Mouse (Mus musculus): ENCODE results near the gene Sult1a1. TPM values are rescaled to one million over a fixed set of nuclear protein-coding genes. Genes with fewer than 3 reads are reported as not detected.

The Sult1a1 gene
- polyA plus RNA-seq, 1 experiment from 2014 or later: 12.2 TPM

DNA sequence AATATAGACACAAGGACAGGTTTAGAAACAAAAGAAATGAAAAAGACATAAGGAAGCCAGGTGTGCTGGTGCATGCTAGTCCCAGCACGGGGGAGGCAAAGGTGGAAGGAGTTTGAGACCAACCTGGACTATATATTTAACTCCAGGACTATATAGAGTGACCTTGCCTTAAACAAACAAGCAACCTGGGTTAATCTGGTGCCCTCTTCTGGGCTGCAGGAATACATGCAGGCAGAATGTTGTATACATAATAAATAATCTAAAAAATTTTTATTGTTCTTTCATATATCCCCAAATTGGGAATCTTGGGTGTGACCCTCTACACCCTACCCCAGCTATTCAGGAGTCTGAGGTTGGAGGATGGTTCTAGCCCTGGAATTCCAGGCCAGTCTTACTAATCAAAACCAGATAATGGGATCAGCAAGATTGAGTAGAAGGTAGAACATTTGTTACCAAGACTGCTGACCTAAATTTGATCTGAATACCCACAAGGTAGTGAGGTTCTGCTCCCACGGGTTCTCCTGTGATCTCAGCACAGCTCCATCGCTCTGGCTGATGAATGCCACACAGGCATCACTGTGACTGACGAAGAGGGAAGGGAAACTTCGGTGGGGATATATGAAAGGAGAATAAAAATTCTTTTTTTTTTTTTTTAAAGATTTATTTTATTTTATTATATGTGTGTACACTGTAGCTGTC lies 33.5 kb downstream of the Sult1a1 start:
- 67% methylated on average over 5 of the region's 5 CpGs for WGBS

DNA sequence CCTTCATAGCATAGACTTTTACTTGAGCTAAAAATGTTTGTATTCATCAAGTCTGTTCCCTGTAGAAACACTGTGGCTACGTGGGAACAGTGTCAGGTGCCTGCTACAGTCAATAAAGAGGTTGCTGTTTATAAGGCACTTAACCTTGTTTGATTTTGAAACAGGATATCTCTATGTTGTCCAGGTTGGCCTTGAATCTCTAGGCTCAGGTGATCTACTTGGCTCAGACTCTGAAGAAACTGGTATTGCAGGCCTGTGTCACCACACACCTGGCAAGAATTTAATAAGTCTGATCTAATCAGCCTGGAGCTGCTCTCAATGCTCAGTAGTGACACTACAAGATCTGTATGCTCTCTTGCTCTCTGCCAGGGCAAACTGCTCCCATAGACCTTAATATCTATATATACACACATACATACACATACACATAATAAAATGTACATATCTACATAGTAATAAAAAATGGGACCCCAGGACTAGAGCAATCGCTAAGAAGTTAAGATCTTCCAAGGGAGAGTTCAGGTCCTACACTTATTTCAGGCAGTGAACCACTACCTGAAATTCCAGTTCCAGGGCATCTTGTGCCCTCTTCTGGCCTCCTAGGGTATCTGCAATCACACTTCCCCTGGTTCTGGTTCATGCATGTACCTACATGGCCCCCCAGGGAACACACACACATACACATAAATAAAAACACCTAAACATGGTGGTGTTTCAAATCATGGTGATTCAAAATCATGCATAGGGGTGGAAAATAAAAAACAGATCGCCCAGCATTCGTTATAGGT lies 39.3 kb downstream of the Sult1a1 start:
- H3K36me3 ChIP-seq: no peaks in the 10 kb centered on the region
- no peak for ATAC-seq (ENCODE audit: insufficient number of reproducible peaks, low FRiP score, low TSS enrichment, low read depth)
- H3K4me3 ChIP-seq (replicated peaks): no peak overlapping the region
- no peaks in the 10 kb centered on the region for H3K9me3 ChIP-seq (replicated peaks)
- no peaks in the 10 kb centered on the region for H3K27me3 ChIP-seq
- H3K4me2 ChIP-seq (replicated peaks): no peak overlapping the region
- no peak overlapping the region for H3K27ac ChIP-seq (replicated peaks)
- no peak overlapping the region for H3K9ac ChIP-seq
- WGBS: 13% methylated on average over 4 of the region's 4 CpGs
- no peaks in the 10 kb centered on the region for H3K4me1 ChIP-seq

More for the DNA sequence above, 33.5 kb downstream of the Sult1a1 start:
- Histone ChIP-seq H3K36me3 (no peaks in the 10 kb centered on the region), H3K4me3 (replicated peaks) (no peak overlapping the region), H3K4me2 (replicated peaks) (no peak overlapping the region), H3K27me3 (no peaks in the 10 kb centered on the region), H3K9me3 (replicated peaks) (no peaks in the 10 kb centered on the region), H3K27ac (replicated peaks) (no peak overlapping the region), H3K9ac (no peak overlapping the region), H3K4me1 (no peaks in the 10 kb centered on the region)
- no peak for ATAC-seq (ENCODE audit: insufficient number of reproducible peaks, low FRiP score, low TSS enrichment, low read depth)

DNA sequence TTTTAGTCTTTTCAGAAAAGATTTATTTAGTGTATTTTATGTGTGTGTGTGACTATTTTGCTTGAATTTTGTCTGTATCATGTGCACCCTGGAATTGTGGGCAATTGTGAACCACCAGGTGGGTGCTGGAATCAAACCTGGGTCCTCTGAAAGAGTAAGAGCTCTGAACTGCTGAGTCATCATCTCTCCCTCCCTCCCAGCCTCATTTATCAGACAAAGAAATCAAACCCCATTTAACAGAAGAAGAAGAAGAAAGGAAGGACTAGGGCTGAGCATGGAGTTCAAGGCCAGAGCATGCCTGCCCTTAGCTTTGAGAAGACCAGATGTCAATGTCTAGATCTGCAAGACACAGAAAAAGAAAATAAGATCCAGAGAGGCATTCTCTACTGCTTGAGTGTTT lies 40.9 kb downstream of the Sult1a1 start:
- Histone ChIP-seq H3K9ac (no peak overlapping the region), H3K27ac (replicated peaks) (no peak overlapping the region), H3K27me3 (no peaks in the 10 kb centered on the region), H3K4me3 (replicated peaks) (no peak overlapping the region), H3K9me3 (replicated peaks) (no peaks in the 10 kb centered on the region), H3K36me3 (no peaks in the 10 kb centered on the region), H3K4me1 (no peaks in the 10 kb centered on the region), H3K4me2 (replicated peaks) (no peak overlapping the region)
- no peak for ATAC-seq (ENCODE audit: insufficient number of reproducible peaks, low FRiP score, low TSS enrichment, low read depth)

DNA sequence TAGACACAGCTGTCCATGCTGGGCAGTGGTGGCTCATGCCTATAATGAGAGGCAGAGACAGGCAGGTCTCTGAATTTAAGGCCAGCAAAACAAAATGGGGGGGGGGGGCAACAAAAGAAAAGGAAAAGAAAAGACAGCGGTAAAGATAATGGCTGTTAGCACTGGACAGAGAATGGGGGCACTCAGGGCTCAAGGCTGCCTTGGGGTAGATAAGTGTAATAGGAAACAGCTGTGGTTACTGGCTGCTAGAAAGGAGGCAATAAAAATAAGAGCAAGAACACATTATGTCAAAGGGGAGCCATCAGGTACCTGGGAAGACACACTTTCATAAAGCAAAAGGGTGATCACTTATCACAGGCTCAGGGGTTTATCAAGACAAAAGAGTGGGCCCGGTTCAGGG lies 43.8 kb downstream of the Sult1a1 start:
- peaks cover 11% of the 10 kb centered on the region; the same call in 1 of the 2 replicates for H3K4me1 ChIP-seq
- no peak overlapping the region for H3K27ac ChIP-seq (replicated peaks)
- no peak overlapping the region for H3K4me2 ChIP-seq (replicated peaks)
- H3K9me3 ChIP-seq (replicated peaks): no peaks in the 10 kb centered on the region
- no peak overlapping the region for H3K4me3 ChIP-seq (replicated peaks)
- no peak overlapping the region for H3K9ac ChIP-seq
- 70% methylated on average over 2 of the region's 2 CpGs for WGBS
- no peak for ATAC-seq (ENCODE audit: insufficient number of reproducible peaks, low FRiP score, low TSS enrichment, low read depth)
- H3K27me3 ChIP-seq: no peaks in the 10 kb centered on the region
- no peaks in the 10 kb centered on the region for H3K36me3 ChIP-seq

DNA sequence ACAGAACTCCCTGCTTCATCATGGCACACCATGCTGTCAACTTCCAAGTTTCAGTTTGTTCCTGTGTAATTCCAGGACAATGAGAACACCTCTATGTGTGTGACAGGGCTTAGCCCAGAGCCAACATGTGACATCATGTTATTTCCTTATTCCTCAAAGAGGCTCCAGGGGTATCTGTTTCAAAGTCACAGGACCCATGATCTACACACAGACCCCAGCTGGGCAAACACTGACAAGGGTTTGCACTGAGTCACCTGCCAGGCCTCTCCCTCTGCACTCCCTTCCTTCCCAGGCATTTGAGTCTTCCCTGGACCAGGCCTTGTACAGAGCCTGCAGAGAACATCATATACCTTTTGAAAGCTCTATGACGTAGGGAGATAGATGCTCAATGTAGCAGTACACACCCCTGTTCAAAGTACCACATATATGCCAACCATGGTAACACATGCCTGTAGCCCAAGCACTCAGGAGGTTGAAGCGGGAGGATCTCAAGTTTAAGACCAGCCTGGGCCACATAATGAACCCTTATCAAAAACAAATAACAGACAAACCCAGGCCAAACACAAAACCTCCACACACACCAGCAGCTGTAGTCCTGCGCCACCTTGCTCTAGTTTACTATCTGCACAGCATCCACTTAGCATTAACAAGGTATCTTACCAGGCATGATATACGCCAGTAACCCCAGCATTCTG lies 45.3 kb downstream of the Sult1a1 start, which contains the start of gene Nupr1:
Gene Nupr1, minus strand, starts transcription at position 38 of the 695 bp plus-strand sequence.
- Histone ChIP-seq H3K4me3 (replicated peaks) (no peak within 1 kb of the TSS), H3K4me1 (peaks cover 12% of the 10 kb centered on the region; the same call in 1 of the 2 replicates), H3K27me3 (no peaks in the 10 kb centered on the region), H3K4me2 (replicated peaks) (no peak within 1 kb of the TSS), H3K27ac (replicated peaks) (no peak within 1 kb of the TSS), H3K9ac (no peak within 1 kb of the TSS), H3K36me3 (no peaks in the 10 kb centered on the region), H3K9me3 (replicated peaks) (no peaks in the 10 kb centered on the region)
- WGBS: 86% methylated on average over 4 of the region's 4 CpGs
- ATAC-seq (ENCODE audit: insufficient number of reproducible peaks, low FRiP score, low TSS enrichment, low read depth): no peak

DNA sequence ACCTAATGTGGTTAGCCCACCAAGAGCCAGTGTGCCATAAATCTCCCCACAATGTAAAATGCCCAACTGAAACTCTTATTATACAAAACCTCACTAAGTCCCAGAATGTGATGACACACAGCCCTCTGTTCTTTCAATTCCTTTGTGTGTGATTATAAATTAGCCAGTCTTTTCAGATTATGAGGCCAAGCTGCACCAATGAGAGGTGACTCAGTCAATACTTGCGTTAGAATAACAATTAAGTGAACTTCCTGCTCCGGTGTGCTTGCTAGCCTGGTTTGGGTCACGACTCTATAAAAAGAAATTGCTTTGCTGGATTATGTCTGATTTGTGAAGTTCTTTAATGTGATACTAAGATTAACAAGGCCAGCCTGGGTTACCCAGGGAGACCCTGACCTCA lies 46.3 kb downstream of the Sult1a1 start:
- Histone ChIP-seq H3K4me1 (peaks cover 22% of the 10 kb centered on the region), H3K27me3 (no peaks in the 10 kb centered on the region), H3K27ac (replicated peaks) (no peak overlapping the region), H3K36me3 (no peaks in the 10 kb centered on the region), H3K4me3 (replicated peaks) (no peak overlapping the region), H3K9me3 (replicated peaks) (no peaks in the 10 kb centered on the region), H3K4me2 (replicated peaks) (no peak overlapping the region), H3K9ac (no peak overlapping the region)
- 58% methylated on average over 3 of the region's 3 CpGs for WGBS
- ATAC-seq (ENCODE audit: insufficient number of reproducible peaks, low FRiP score, low TSS enrichment, low read depth): no peak

DNA sequence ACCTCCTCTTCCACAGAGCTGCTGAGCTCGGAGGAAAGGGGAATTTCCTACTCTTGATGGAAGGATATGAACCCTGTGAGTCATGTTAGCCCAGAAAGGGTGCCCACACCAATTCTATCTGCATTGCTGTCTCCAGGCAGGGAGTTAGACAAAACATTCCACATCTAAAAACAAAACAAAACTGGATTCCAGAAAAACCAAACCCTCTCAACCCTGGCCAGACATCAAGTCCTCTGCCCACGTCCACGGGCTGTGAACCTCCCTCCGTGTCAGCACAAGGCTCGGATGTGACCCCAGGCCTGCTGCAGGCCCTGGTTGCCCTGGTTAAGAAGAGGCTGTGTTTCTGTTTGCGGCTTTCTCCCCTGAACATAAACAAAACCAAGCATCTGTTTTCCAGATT lies 48.1 kb downstream of the Sult1a1 start:
- H3K36me3 ChIP-seq: no peaks in the 10 kb centered on the region
- H3K27me3 ChIP-seq: no peaks in the 10 kb centered on the region
- H3K4me2 ChIP-seq (replicated peaks): no peak overlapping the region
- H3K27ac ChIP-seq (replicated peaks): peak overlapping the region; percentile 73
- H3K4me1 ChIP-seq: peaks cover 22% of the 10 kb centered on the region
- H3K9ac ChIP-seq: no peak overlapping the region
- WGBS: 32% methylated on average over 6 of the region's 6 CpGs
- H3K4me3 ChIP-seq (replicated peaks): no peak overlapping the region
- ATAC-seq (ENCODE audit: insufficient number of reproducible peaks, low FRiP score, low TSS enrichment, low read depth): peak; percentile 49; the same call in 1 of the 2 replicates
- no peaks in the 10 kb centered on the region for H3K9me3 ChIP-seq (replicated peaks)

DNA sequence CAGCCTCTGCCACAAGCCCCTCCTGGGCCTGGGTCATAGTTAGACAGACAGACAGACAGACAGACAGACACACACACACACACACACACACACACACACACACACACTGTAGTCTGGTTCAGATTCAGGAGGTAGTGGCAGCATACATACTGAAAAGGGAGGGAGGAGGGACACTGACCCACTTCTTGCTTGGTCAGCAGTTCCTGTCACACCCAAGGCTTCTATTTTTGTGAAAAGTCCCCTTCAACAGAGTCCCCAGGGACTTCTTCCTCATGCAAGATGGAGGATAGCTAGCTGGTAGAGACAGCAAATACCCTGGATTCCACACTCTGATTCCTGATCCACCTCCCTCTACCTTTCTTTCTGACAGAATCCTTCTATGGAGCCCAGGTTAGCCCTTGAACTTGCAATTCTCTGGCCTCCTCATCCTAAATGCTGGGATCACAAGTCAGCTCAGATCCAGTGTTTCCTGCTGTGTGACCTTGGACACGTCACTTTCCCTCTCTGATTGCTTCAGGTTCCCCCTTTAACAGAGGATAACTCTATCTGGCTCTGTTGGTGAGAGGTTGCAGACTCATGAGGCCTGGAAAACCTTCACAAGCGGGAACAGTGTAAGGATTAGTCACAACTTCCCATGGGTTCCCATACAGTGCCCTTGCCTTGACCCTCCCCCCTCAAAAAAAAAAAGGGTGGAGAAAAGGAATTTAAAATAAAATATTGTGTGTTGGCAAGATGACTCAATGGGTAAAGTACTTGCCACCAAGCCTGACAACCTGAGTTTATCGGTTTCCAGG lies 50.2 kb downstream of the Sult1a1 start:
- H3K4me3 ChIP-seq (replicated peaks): no peak overlapping the region
- 86% methylated on average over 3 of the region's 3 CpGs for WGBS
- no peaks in the 10 kb centered on the region for H3K9me3 ChIP-seq (replicated peaks)
- no peak for ATAC-seq (ENCODE audit: insufficient number of reproducible peaks, low FRiP score, low TSS enrichment, low read depth)
- peaks cover 22% of the 10 kb centered on the region for H3K4me1 ChIP-seq
- no peak overlapping the region for H3K4me2 ChIP-seq (replicated peaks)
- no peak overlapping the region for H3K9ac ChIP-seq
- no peaks in the 10 kb centered on the region for H3K36me3 ChIP-seq
- no peaks in the 10 kb centered on the region for H3K27me3 ChIP-seq
- H3K27ac ChIP-seq (replicated peaks): no peak overlapping the region

DNA sequence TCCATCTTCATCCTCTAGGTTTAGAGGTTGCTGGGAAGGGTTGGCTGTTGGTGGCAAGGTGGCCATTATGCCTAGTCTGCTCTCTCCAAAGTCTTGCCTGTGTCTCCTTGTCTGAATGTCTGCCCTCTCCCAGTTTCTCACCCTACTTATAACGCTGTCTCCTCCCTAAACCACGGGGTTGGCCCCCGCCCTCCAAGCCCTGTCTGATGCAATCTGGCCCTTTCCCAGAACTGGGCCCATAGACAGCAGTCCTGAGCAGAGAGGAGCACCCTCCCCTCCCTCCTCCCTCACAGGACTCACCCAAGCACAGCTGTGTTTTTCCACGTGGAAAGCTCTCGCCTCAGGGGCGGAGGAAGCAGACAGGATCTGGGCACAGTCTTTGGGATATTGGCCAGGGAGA lies 50.9 kb downstream of the Sult1a1 start:
- H3K4me3 ChIP-seq (replicated peaks): peak overlapping the region; percentile 10; the same call in 1 of the 2 replicates
- peak; percentile 80 for ATAC-seq (ENCODE audit: insufficient number of reproducible peaks, low FRiP score, low TSS enrichment, low read depth)
- 33% methylated on average over 6 of the region's 6 CpGs for WGBS

DNA sequence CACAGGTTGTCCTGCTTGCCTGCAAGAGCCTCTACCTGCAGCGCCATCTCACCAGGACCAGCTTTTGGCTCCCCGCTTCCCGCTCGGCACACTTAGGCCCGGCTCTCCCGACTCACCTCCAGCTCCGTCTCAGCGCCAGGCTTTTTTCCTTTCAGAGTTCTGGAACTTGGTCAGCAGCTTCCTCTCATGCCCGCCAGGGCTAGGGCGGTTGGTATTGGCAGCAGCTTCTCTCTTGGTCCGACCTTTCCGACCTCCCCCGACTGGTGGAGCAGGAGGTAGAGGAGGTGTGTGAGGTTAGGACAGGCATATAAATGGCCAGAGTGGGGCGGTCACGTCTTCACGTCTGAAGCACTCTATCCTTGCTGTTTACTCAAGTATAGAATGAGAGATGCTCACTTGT lies 51.5 kb downstream of the Sult1a1 start:
- no peaks in the 10 kb centered on the region for H3K27me3 ChIP-seq
- H3K4me1 ChIP-seq: peaks cover 22% of the 10 kb centered on the region
- no peak overlapping the region for H3K9ac ChIP-seq
- peak overlapping the region; percentile 6; the same call in 1 of the 2 replicates for H3K4me2 ChIP-seq (replicated peaks)
- H3K36me3 ChIP-seq: no peaks in the 10 kb centered on the region
- 0 out of 2 replicates have a peak overlapping the region, but pooled peaks have one; percentile 5 for H3K27ac ChIP-seq (replicated peaks)
- no peaks in the 10 kb centered on the region for H3K9me3 ChIP-seq (replicated peaks)
- peak overlapping the region; percentile 10; the same call in 1 of the 2 replicates for H3K4me3 ChIP-seq (replicated peaks)
- WGBS: 65% methylated on average over 16 of the region's 16 CpGs
- ATAC-seq (ENCODE audit: insufficient number of reproducible peaks, low FRiP score, low TSS enrichment, low read depth): no peak

More for the DNA sequence above, 50.9 kb downstream of the Sult1a1 start:
- H3K9ac ChIP-seq: no peak overlapping the region
- H3K4me2 ChIP-seq (replicated peaks): no peak overlapping the region
- H3K27me3 ChIP-seq: no peaks in the 10 kb centered on the region
- peaks cover 22% of the 10 kb centered on the region for H3K4me1 ChIP-seq
- no peaks in the 10 kb centered on the region for H3K9me3 ChIP-seq (replicated peaks)
- H3K36me3 ChIP-seq: no peaks in the 10 kb centered on the region
- peak overlapping the region; percentile 5; the same call in 1 of the 2 replicates for H3K27ac ChIP-seq (replicated peaks)
